Mouse (Mus musculus) large intestine, adult 2 months (tissue): ENCODE measurements at regions not wholly inside any gene's neighbourhood (a gene's known extent, or its start where the extent isn't known, plus 50 kb on each side); places are given as distances from the start of the nearest gene placed in this dataset.

Experiments used
- DNase-seq: peaks from one replicate; pipeline ENCODE4 v3.0.0-alpha.2; 2012; ENCODE audit warnings: low read depth, low spot score
- WGBS: fragments of 180-500 bp; shearing (Covaris S2); methylation state at CpG from one replicate; pipeline ENCODE4 v1.1.7; 2018; 5-methylcytosine and 5-hydroxymethylcytosine counted together

DNA sequence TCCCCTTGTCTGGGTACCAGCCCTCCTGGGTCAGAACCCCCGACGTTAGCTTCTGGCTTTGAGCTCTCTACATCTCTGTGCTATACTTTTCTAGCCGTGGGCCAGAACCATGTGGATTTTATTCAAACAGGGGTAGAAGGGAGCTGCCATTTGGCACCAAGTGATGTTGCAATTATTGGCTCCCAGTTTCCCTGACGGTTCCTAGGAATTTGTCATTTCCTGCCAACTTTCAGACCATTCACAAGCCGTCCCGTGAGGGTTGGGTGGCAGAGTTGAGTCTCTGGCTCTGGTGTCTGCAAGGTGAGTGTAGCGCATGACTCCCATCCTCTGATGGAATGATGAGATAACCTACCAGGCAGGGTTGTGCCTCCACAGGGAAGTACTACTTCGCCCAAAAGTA, 181.2 kb upstream of the Zdhhc25 start:
- DNase-seq = no peak
- 69% methylated on average over 8 of the region's 8 CpGs for WGBS

DNA sequence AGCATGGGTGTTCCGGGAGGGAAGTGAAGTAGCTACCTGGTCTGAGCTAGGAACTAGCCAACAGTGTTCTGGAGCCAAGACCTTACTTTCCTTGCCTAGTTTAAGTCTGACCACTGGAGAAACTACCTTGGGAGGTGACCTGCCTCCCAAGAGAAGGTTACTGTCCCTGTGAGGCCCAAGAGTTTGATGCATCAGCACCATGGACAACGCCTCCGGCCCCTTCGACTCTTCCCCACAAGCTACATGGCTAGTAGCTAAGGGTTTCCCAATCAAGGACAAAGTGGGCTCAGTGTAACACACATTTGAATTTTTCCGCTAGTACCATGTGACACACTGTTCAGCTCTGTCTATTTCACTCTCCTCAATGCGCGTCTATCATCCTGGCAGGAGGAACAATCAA, 171.7 kb upstream of the Zdhhc25 start:
- no peak for DNase-seq
- WGBS = 74% methylated on average over 7 of the region's 7 CpGs

DNA sequence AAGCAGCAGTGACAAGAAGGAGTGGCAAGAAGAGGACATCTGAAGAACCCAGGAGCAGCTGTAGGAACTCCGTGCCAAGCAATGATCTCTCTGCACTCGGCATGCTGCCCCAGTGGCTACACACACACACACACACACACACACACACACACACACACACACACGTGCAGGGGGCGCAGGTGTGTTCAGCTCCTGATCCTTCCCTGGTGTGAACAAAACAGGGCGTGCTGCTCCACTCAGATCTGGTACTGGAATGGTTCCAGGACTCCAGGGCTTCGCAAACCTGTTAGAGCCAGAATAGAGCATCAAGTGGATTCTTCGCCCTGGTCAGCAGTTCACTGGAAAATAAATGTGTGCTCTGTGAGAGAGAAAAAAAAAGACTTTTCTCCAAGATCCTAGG, 169.2 kb upstream of the Zdhhc25 start:
- no peak for DNase-seq
- 77% methylated on average over 7 of the region's 7 CpGs for WGBS

DNA sequence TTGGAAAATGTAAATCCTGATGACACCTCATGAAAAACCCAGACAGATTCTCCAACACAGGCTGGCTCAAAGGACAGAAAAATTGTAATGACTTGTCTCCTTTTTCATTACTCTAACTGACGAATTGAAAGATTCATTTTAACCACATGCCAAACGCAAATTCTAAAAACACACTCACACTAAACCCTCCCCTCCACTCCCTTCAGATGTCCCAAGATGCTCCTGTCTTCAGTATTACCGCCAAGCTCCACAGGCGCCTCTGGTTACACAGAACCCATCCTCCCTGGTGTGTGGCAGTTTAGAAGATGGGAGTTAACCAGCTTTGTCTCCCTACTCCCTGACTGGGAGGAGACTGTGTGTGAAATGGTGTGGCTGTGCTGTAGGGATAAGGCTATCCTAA, 151.8 kb upstream of the Zdhhc25 start:
- DNase-seq = no peak
- WGBS = 76% methylated on average over 4 of the region's 4 CpGs

DNA sequence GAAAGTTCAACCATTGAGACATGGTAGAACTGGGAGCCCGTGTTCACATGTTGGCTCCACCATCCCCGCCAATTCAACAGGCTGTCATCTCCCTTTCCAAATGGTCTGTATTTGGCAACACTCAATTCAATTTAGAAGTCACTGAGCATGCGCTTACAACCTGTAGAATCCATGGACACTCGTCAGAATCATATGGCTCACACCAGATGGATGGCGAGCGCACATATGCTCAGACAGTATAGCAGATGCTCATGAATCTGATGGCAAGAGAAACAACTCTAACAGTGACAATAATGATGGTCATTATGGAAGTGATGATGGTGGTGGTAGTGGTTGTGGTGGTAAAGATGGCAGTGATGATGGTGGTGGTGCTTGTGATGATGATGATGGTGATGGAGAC, 148.9 kb upstream of the Zdhhc25 start:
- WGBS = 90% methylated on average over 6 of the region's 6 CpGs
- DNase-seq = no peak

DNA sequence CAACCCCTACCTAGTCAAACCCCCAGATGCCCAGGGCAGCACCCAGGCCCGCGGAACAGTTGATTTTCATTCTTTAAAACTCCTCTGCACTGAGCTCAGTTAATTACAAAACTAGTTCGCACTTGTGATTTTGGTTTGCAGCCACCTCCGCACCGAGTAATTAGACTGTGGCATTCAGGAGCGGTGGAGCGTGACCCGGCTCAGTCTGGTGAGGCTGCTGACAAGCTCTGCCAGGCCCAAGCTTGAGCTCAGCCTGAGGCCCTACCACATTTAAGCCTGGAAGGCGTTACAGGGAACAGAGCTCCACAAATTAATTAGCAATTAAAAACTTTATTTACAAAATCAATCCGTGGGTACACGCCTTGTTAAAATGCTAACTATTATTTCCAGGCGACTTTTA, 132.0 kb upstream of the Zdhhc25 start:
- no peak for DNase-seq
- WGBS = 57% methylated on average over 12 of the region's 12 CpGs

DNA sequence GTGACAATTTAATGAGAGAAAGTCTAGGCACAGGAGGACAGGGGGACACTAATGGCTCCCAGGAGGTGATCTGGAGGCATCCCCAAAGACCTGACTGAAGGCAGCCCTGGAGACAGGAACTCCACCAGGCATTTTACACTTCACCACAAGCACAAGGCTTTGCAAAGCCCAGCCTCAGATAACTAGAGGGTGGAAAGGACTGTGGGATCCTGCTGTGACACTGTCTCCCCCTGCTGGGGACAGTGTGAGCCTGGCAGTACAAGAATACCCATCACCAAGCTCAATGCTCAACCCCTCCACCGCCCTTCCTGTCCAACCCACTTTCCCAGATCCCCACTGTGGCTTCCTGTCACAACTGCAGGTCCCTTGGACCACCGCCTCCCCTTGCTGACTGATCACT, 131.3 kb upstream of the Zdhhc25 start:
- WGBS = 40% methylated on average over 2 of the region's 2 CpGs
- DNase-seq = no peak

DNA sequence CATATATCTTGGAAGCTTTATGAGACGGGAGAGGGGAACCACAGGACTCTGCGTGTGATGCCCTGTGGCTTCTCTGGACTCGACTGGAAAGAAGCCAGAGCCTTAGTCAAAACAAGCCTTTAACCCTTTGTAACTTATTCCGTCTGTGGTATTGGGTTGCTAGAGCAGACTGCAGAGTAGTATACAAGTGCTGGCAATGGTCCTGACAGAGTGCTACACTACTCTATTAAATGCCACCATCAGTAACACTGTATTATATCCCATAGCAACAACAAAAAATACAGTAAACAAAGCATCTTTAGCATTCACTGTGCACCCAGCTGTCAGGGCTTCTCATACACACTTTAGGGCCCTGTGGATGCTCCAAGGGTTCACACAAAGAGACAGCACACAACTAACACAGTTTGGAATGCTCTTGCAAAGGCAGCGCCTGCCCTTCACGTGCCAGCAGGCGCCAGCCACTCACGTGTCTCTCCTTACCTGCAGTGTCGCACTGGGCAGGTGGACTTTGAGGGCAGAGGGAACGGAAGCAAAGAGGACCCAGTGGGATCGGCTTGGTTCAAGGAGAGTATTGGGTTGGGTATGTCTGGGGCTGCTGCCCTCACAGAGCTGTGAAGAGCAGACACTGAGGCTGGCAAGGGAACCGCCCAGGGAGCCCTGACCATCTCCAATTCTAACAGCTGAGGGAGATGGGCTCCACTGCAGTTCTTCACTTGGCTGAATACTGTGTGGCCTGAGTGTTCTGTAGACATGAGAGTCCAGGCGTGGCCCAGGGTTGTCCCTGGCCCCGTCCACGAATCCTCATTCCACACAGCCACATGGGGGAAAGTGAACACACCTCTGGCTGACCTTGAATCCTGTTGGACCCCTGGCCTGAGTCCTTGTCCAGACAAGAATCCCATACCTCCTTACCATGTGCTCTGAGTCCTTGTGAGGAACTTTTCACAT, 130.3 kb upstream of the Zdhhc25 start:
- DNase-seq = no peak
- 71% methylated on average over 15 of the region's 15 CpGs for WGBS

DNA sequence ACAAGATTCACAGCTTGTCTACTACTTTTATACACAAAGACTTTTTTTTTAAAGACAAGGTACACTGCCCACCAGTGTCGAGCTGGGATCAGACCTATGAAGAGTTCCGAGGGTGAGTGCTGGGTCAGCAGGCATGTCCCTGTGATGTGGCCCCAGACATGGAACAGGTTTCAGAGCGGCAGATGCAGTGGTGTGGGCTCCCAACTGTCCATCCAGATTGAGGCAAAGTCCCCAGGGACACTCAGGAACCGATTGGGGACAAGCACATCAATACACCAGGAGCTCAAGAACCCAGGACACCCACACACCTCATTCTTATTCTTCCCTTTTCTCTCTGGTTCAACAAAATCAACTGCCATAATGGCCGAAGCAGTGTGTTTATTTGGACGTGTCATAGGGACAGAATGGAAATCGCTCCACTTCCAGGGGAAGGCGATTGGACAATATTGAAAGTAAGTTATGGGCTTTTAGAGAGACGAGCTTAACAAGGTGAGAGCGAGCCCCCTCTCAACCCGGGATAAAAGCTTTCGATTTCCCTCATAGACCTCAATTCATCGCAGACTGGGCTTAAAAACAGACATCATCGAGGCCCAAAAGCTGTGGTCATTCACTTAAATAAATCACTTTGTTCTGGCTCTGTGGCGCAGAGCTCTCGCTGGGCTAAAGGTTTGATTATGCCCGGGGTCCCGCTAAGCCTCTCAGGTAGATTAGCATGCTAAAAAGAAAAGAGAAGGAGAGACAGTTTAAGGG, 127.6 kb upstream of the Zdhhc25 start:
- WGBS = 68% methylated on average over 18 of the region's 18 CpGs
- DNase-seq = no peak

DNA sequence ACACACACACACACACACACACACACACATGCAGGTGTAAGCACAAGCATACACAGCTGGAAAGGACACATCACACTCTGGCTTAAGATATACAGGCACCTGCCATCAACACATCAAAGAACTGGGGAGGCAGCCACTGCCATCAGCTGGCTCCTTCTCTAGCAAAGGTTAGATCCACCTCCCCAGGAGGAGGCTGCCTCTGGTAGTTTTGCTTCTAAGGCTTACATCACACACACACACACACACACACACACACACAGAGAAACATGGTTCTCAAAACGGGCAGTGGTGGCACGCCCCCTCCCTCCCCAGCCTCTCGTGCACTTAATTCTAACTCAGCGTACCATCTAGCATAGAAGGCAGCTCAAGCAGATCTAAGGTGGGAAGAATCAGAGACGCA, 126.9 kb upstream of the Zdhhc25 start:
- 68% methylated on average over 5 of the region's 5 CpGs for WGBS

DNA sequence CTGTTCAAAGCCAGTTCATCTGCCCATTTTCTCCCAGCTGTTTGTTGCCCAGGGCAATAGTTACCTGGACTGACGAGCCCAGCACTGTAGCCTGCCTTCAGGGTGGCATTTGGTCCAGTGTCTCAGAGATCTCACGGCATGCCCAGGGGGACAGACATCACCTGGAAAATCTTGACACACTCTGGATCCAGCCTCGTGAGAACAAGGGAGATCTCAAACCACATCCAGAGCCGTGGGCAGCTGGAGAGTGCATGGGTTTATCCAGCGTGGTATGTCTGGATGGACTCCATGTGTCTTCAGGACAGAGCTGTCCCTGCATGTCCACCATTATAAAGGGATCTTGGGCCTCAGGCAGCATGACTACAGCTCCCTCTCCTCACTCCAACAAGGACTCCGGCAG, 116.6 kb upstream of the Zdhhc25 start:
- WGBS = 64% methylated on average over 6 of the region's 6 CpGs
- DNase-seq = no peak

More for the DNA sequence above, 126.9 kb upstream of the Zdhhc25 start:
- DNase-seq = no peak

DNA sequence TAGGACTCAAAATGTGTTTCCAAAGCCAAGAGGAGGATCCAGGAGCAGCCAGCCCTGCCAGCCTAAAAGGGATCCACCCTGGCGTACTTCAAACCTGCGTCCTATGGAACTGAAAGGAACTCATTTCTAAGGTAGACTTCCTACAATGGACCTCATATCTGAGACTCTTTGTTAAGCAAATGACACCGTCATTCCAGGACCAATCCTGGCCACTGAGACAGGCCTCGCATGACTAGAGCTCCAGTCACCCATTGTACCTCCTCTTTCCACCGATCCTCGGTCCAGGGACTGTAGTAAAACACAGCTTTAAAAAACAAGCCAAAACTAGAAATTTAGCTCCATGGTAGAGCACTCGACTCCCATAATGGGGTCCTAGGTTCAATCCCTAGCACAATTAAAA, 110.4 kb upstream of the Zdhhc25 start:
- no peak for DNase-seq
- WGBS = 88% methylated on average over 7 of the region's 7 CpGs

DNA sequence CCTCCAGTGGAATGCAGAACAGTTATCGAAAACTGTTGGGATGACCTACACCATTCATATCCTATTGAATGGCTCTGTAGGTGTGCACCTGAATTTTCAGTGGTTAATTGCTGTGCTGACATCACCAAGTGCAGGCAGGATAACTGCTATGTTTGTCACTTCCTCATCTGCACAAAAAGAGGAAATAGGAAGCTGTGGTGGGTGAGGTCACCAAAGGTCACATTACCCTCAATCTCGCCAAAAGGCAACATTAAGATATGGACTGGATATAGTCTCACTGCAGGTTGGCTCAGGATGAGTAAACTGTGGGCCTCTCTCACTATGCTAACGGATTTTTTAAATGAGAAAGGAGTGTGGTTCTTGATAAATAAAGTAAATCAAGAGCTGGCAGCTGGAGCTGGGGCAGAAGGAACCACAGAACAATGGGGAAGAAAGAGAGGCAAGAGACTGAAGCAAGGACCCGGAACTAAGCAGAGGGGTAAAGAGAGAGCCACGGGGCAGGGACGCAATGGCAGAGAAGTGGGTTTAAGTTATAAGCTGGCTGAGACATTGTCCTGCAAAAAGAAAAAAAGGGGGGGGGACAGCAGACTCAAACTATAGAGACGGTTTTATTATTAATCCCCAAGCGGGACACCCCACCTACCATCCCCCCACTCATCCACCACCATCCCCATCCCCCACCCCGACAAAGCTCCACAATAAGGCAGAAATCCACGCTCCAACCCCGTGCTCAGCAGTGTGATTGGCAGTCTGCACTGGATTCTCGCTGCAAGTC, 109.6 kb upstream of the Zdhhc25 start:
- no peak for DNase-seq
- 64% methylated on average over 12 of the region's 12 CpGs for WGBS

DNA sequence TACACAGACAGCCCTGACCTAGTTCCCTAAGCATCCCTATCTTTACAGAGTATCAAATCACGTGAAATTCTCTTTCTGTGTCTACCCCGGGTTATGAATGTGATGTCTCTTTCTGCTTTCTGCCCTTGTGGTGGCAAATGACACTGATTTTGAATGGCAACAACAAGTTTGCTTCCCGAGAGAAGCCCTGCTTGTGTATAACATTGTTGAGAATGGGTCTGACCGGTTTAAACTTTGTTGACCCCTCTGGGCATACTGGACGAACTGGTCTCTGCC, 109.1 kb upstream of the Zdhhc25 start:
- 53% methylated on average over 5 of the region's 5 CpGs for WGBS
- no peak for DNase-seq

DNA sequence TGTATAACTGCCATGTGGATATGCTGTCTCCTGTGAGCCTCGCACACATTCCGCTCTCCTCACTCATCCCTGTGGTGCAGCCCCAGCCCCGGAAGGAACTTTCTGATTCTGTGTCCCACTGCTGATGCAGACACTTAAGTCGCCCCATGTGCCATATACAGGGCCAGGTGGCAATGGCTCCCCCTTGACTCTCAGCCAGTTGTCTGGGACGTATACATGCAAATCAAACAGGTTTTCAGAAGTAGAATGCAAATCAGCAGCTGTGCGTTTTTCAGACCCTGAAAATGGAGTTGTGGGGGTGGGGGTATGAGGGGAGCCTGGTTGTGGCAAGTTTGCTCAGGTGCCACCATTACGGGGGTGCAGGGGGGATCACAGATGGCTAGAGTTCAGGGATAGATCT, 102.1 kb upstream of the Zdhhc25 start:
- 77% methylated on average over 7 of the region's 7 CpGs for WGBS

DNA sequence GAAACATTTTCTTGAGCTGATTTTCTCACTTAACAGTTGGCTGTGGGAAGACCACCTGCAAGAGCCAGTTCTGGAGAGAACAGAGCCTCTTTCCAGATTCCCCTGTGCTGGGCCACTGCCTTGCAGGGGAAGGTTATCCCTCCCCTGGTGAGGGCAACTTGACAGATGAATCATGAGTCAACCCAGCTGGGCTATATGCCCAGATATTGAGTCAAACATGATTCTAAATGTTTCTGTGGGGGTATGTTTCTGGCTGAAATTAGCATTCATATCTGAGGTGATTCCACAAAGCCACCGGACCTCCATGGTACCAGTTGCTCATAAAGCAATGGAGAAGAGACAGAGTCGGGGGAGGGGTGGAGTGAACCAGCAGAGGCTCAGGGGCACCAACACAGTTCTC, 97.8 kb upstream of the Zdhhc25 start:
- WGBS = 93% methylated on average over 2 of the region's 2 CpGs

More for the DNA sequence above, 102.1 kb upstream of the Zdhhc25 start:
- DNase-seq = no peak

DNA sequence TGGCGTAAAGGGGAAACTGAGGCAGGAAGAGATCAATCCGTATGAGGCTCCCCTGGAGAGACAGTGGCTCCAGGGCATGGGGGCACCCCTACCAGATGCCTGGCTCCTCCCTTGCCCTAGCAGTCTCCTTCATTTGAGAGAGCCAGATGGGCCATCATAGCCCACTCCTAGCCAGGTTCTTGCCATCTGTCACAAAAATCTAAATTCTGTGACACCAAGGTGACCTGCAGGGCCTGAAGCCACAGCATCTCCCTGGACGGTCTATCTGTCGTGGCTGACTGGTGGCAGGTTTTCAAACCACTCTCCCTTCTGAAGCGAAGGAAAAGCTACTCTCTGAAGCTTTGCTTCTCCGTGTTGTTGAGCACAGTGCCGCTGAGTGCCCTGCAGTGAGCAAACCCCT, 96.2 kb upstream of the Zdhhc25 start:
- no peak for DNase-seq
- 84% methylated on average over 7 of the region's 7 CpGs for WGBS

More for the DNA sequence above, 97.8 kb upstream of the Zdhhc25 start:
- no peak for DNase-seq

DNA sequence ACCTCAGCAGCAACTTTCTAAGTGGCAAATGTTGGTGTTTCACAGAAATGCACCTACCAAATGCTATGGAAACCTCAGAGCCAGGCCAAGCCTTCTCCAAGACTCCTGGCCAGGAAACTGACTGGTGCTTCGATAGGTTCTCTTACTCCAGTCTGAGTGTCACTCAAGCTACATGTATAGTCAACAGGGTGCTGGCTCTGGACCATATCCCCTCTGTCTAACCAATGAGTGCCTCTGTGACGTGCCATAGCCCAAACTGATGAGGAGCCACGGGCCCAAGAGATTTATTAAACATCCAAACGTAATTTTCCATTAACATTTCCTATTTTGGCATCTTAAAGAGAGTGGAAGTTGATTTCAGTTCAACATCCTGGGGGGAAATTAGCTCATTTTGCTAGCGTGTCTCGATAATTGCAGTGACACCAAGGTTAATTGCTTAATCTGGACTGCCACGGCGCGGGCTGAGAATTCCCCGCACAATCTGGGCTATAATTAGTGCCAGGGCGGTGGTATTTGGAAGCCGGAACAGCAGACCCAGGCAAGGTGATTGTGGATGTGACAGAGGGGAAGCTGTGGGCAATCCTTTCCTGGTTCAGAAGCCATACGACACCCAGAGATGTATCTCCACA, 94.5 kb upstream of the Zdhhc25 start:
- WGBS = 72% methylated on average over 13 of the region's 13 CpGs
- DNase-seq = no peak

DNA sequence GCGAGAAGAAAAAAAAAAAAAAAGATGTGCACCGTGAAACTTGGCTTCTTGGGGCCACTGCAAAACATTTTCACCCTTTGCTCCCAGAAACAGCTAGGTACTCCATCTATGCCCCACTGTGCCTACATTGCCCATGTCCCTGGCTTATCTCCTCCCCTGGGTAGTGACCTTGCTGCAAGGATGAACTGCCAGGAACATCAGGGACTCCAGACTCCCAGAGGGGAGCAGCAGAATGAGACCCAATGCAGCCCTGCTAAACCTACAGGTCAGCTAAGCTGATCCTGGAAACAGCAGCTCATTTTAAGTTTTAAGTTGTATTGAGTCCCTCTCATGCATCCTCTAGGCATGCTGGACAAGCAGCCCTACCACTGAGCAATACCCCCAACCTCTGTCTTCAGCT, 92.2 kb upstream of the Zdhhc25 start:
- no peak for DNase-seq
- WGBS = 54% methylated on average over 2 of the region's 2 CpGs

DNA sequence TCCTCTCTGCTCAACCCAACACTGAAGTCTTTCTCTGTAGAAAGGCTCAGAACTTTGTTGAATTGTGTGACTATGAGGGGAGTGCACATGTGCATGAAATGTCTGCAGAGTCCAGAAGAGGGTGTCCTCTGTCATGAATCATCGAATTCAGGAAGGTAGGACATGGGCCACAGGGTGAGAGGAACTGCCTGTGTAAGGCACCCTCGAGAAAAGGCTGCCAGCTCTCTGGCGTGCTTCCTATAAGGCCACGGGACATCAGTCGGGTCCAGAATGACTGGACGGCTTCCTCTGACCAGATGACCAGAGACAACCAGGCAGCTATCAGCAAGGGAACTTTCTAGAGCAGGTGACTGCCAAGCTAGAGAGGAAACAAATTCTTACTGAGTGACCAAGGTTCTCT, 91.1 kb upstream of the Zdhhc25 start:
- WGBS = 69% methylated on average over 6 of the region's 6 CpGs
- DNase-seq = no peak
